Mouse (Mus musculus) kidney, adult 2 months (tissue): ENCODE data around the gene Fyn. TPM values are rescaled to one million over a fixed set of nuclear protein-coding genes. Genes with fewer than 3 reads are reported as not detected.

Experiments
- DNase-seq: peaks from one replicate; pipeline ENCODE4 v3.0.0; 2021
- H3K27ac ChIP-seq: fragments of 200-500 bp; 2 replicates; pipeline ENCODE4 v1.5.1; 2012; ENCODE audit warnings: low read depth, low read length, control low read depth, inconsistent platforms; ENCODE audit not compliant: insufficient read depth
- H3K27me3 ChIP-seq: fragments of 200-500 bp; replicated peaks from 2 replicates; pipeline ENCODE4 v1.6.1; 2012; ENCODE audit warnings: mild to moderate bottlenecking, moderate library complexity, low read length, inconsistent platforms; ENCODE audit not compliant: control insufficient read depth, insufficient read depth
- H3K36me3 ChIP-seq: fragments of 200-500 bp; 2 replicates; pipeline ENCODE4 v1.6.1; 2012; ENCODE audit warnings: mild to moderate bottlenecking, moderate library complexity, low read length, inconsistent platforms; ENCODE audit not compliant: control insufficient read depth, insufficient read depth
- H3K4me1 ChIP-seq: fragments of 200-500 bp; 2 replicates; pipeline ENCODE4 v1.6.1; 2011; ENCODE audit warnings: low read length; ENCODE audit not compliant: control insufficient read depth, insufficient read depth
- H3K4me3 ChIP-seq: fragments of 200-500 bp; 2 replicates; pipeline ENCODE4 v1.5.1; 2011; ENCODE audit warnings: mild to moderate bottlenecking, low read depth, low read length, control low read depth; ENCODE audit not compliant: insufficient read depth
- CTCF ChIP-seq: fragments of 200-500 bp; conservative IDR thresholded peaks from 2 replicates; pipeline ENCODE4 v1.5.1; 2011; ENCODE audit warnings: low read depth, mild to moderate bottlenecking, control low read depth, low read length, moderate library complexity, mixed read lengths; ENCODE audit not compliant: insufficient read depth, insufficient read length
- POLR2A ChIP-seq: fragments of 200-500 bp; IDR thresholded peaks from one replicate; pipeline ENCODE4 v1.6.1; 2011; ENCODE audit warnings: low read depth, low read length, control low read depth
- WGBS: fragments of 180-500 bp; shearing (Covaris S2); methylation state at CpG from one replicate; pipeline ENCODE4 v1.1.7; 2018; 5-methylcytosine and 5-hydroxymethylcytosine counted together
- polyA plus RNA-seq: library from polyadenylated mRNA; depleted of rRNA; stranded (reverse); fragments of >200 nt; gene quantifications from 2 replicates; pipeline ENCODE4 v1.2.3, GENCODE M21; 2012

Gene Fyn
- polyA plus RNA-seq, 1 experiment, result 12.9 TPM

DNA sequence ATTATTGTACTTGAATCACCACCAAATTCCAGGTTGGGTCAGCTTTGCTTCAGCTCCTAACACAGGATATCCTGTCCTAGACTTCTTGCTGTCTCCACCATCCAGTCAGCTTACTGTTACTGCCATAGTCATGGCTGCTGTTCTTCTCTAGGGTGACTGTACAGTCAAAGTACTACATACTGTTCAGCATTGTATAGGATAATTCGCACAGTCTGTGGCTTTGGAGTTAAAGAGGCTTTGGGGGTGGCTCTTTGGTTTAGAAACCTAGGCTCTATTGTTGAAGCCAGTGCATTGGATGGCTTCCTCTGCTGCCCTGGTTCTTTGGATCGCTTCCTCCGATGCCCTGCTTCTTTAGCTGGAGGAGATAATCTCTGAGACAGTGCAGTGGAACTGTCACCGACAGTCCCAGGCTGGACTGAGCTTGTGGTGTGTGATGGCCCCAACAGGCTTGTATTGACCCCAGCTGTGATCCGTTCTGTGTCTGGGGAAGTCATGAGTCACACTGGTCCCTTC lies 174.7 kb downstream of the Fyn start:
- WGBS, result 86% methylated on average over 5 of the region's 5 CpGs
- H3K27me3 ChIP-seq, result no peaks in the 10 kb centered on the region
- no peaks in the 10 kb centered on the region for H3K36me3 ChIP-seq
- H3K27ac ChIP-seq, result no peak overlapping the region
- TF ChIP-seq CTCF (no peak), POLR2A (no peak)
- H3K4me1 ChIP-seq, result peaks cover 11% of the 10 kb centered on the region
- H3K4me3 ChIP-seq, result no peak overlapping the region
- DNase-seq, result no peak

DNA sequence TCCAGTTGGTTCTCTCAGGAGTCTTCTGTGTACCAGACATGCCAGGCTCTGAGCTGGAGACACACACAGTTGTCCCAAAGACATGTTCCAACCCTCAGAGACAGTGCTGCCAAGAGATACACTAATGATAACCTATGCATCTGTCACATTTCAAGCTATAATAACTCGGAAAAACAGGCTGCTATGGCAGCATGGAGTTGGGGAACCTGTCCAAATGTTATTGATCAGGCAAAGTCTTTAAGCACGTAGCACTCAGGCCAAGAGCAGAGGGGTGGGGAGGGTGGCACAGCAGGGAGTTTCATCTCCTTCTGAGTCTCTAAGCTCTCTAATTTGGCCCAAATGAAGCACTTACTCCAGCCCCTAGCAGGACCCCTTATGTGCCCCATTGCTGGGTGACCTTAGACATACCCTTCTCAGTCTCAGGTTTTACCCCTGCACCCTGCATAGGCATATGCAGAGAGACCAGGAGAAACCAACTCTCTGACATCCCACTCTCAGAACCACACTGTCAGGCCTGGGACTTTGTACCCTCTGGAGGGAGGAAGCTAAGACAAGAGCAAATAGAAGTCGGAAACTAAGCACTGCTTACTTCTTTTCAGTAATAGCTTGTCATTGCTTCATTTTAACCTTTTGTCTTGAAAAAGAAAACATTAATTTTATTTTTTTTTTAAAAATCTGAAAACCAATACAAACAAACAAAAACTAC lies 178.9 kb downstream of the Fyn start:
- 76% methylated on average over 3 of the region's 3 CpGs for WGBS
- TF ChIP-seq POLR2A (no peak), CTCF (no peak)

GRCm38 (mm10) chr10:39550791-39551190 lies 182.1 kb downstream of the Fyn start:
- Histone ChIP-seq H3K4me3 (no peak overlapping the region), H3K4me1 (0 out of 2 replicates have a peak, but pooled peaks cover 7% of the 10 kb centered on the region), H3K27ac (no peak overlapping the region), H3K36me3 (no peaks in the 10 kb centered on the region), H3K27me3 (no peaks in the 10 kb centered on the region)
- WGBS, result 90% methylated on average over 2 of the region's 2 CpGs
- TF ChIP-seq CTCF (no peak), POLR2A (no peak)
- no peak for DNase-seq

More for the DNA sequence above, 178.9 kb downstream of the Fyn start:
- Histone ChIP-seq H3K27ac (no peak overlapping the region), H3K27me3 (no peaks in the 10 kb centered on the region), H3K4me1 (0 out of 2 replicates have a peak, but pooled peaks cover 10% of the 10 kb centered on the region), H3K36me3 (no peaks in the 10 kb centered on the region), H3K4me3 (no peak overlapping the region)
- DNase-seq, result no peak

GRCm38 (mm10) chr10:39551637-39552185 lies 183.1 kb downstream of the Fyn start:
- Histone ChIP-seq H3K36me3 (no peaks in the 10 kb centered on the region), H3K27ac (no peak overlapping the region), H3K4me1 (0 out of 2 replicates have a peak, but pooled peaks cover 7% of the 10 kb centered on the region), H3K27me3 (no peaks in the 10 kb centered on the region), H3K4me3 (no peak overlapping the region)
- DNase-seq, result no peak
- TF ChIP-seq POLR2A (no peak), CTCF (no peak)
- 61% methylated on average over 9 of the region's 9 CpGs for WGBS

- no peak for DNase-seq
- H3K4me3 ChIP-seq, result no peak overlapping the region
- no peak overlapping the region for H3K27ac ChIP-seq
- TF ChIP-seq CTCF (no peak), POLR2A (no peak)
- WGBS, result 40% methylated on average over 6 of the region's 6 CpGs
- H3K4me1 ChIP-seq, result peaks cover 8% of the 10 kb centered on the region; the same call in 1 of the 2 replicates
- no peaks in the 10 kb centered on the region for H3K36me3 ChIP-seq
- H3K27me3 ChIP-seq, result no peaks in the 10 kb centered on the region
Measured at GRCm38 (mm10) chr10:39552351-39552814, 183.7 kb downstream of the Fyn start.

DNA sequence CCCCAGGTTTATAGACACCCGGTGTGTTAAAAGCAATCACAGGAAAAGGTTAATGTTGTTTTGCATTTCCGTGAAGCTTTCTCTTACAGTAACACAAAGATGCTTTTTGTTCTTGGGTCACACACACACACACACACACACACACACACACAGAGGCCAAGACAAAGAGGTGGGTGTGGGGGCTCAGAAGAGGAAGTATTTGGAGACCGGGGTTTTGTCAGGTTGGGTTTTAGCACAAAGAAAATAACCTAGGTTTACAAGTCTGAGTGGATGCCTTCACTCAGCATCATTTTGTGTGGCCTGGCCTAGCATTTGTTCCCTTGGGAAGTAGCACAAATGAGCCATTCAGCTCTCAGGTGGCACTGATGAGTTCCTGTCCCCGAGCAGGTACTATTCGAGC lies 184.2 kb downstream of the Fyn start:
- WGBS, result 74% methylated on average over 5 of the region's 5 CpGs
- H3K36me3 ChIP-seq, result no peaks in the 10 kb centered on the region
- peaks cover 10% of the 10 kb centered on the region; the same call in 1 of the 2 replicates for H3K4me1 ChIP-seq
- no peak overlapping the region for H3K4me3 ChIP-seq
- no peaks in the 10 kb centered on the region for H3K27me3 ChIP-seq
- no peak overlapping the region for H3K27ac ChIP-seq
- TF ChIP-seq POLR2A, result no peak
- TF ChIP-seq CTCF, result no peak
- no peak for DNase-seq

- WGBS, result 61% methylated on average over 7 of the region's 7 CpGs
- Histone ChIP-seq H3K36me3 (no peaks in the 10 kb centered on the region), H3K4me3 (no peak overlapping the region), H3K27me3 (no peaks in the 10 kb centered on the region), H3K4me1 (peaks cover 13% of the 10 kb centered on the region; the same call in 1 of the 2 replicates), H3K27ac (peak overlapping the region; percentile 62)
- TF ChIP-seq POLR2A, result no peak
- TF ChIP-seq CTCF, result no peak
- no peak for DNase-seq
Measured at GRCm38 (mm10) chr10:39555289-39555715, 186.6 kb downstream of the Fyn start.
